Mouse (Mus musculus) forebrain, embryonic 13.5 days (tissue): ENCODE data around the gene Uaca. TPM values are rescaled to one million over a fixed set of nuclear protein-coding genes. Genes with fewer than 3 reads are reported as not detected.

Source experiments
- ATAC-seq: fragments of 200-750 bp; cut with Nextera tagmentation; 2 replicates; pipeline ENCODE4 v1.8.0; 2017
- H3K27ac ChIP-seq: fragments of 300-500 bp; sonication (generic); 2 replicates; pipeline ENCODE4 v1.5.1; 2015; ENCODE audit warnings: inconsistent platforms, mild to moderate bottlenecking, moderate library complexity
- H3K27me3 ChIP-seq: fragments of 300-500 bp; sonication (generic); 2 replicates; pipeline ENCODE4 v1.6.1; 2015; ENCODE audit warnings: mild to moderate bottlenecking, inconsistent platforms
- H3K36me3 ChIP-seq: fragments of 300-500 bp; sonication (generic); 2 replicates; pipeline ENCODE4 v1.6.1; 2015; ENCODE audit warnings: mild to moderate bottlenecking, inconsistent platforms; ENCODE audit not compliant: poor library complexity, severe bottlenecking
- H3K4me1 ChIP-seq: fragments of 300-500 bp; sonication (generic); 2 replicates; pipeline ENCODE4 v1.6.1; 2015; ENCODE audit warnings: inconsistent platforms
- H3K4me2 ChIP-seq: fragments of 300-500 bp; sonication (generic); 2 replicates; pipeline ENCODE4 v1.6.1; 2015; ENCODE audit warnings: inconsistent platforms, mild to moderate bottlenecking, moderate library complexity
- H3K4me3 ChIP-seq: fragments of 300-500 bp; sonication (generic); 2 replicates; pipeline ENCODE4 v1.5.1; 2015; ENCODE audit warnings: mild to moderate bottlenecking, inconsistent platforms
- H3K9ac ChIP-seq: fragments of 300-500 bp; sonication (generic); 2 replicates; pipeline ENCODE4 v1.6.1; 2015; ENCODE audit warnings: mild to moderate bottlenecking, inconsistent platforms
- H3K9me3 ChIP-seq: fragments of 300-500 bp; sonication (generic); replicated peaks from 2 replicates; pipeline ENCODE4 v1.6.1; 2016; ENCODE audit warnings: inconsistent platforms
- WGBS: fragments of 180-500 bp; shearing (Covaris S2); methylation state at CpG from one replicate; pipeline ENCODE4 v1.1.7; 2015; 5-methylcytosine and 5-hydroxymethylcytosine counted together
- polyA plus RNA-seq: library from polyadenylated mRNA; unstranded; fragments of >200 nt; fragmentation: Nextera tagmentation; extraction: Ambion mirVana; gene quantifications from 2 replicates; pipeline ENCODE4 v1.2.1, GENCODE M21; 2015

The Uaca gene
- polyA plus RNA-seq, 1 experiment from 2014 or later: 21.0 TPM

GRCm38 (mm10) chr9:60873257-60874054, 79.1 kb downstream of the Uaca start:
- Histone ChIP-seq H3K36me3 (peaks cover 11% of the 10 kb centered on the region; the same call in 1 of the 2 replicates), H3K4me3 (no peak overlapping the region), H3K9ac (no peak overlapping the region), H3K27ac (peak overlapping the region; percentile 44), H3K27me3 (no peaks in the 10 kb centered on the region), H3K9me3 (no peaks in the 10 kb centered on the region), H3K4me2 (no peak overlapping the region), H3K4me1 (peaks cover 65% of the 10 kb centered on the region)
- 56% methylated on average over 13 of the region's 13 CpGs for WGBS
- ATAC-seq: peak; percentile 48

- Histone ChIP-seq H3K27ac (peak overlapping the region; percentile 36), H3K4me1 (peaks cover 70% of the 10 kb centered on the region), H3K9me3 (no peaks in the 10 kb centered on the region), H3K36me3 (peaks cover 11% of the 10 kb centered on the region; the same call in 1 of the 2 replicates), H3K4me2 (no peak overlapping the region), H3K27me3 (no peaks in the 10 kb centered on the region), H3K4me3 (no peak overlapping the region), H3K9ac (no peak overlapping the region)
- 92% methylated on average over 8 of the region's 8 CpGs for WGBS
- ATAC-seq: no peak
Observed at GRCm38 (mm10) chr9:60874055-60874392, 79.7 kb downstream of the Uaca start.

- H3K4me3 ChIP-seq: no peak overlapping the region
- no peaks in the 10 kb centered on the region for H3K27me3 ChIP-seq
- peaks cover 7% of the 10 kb centered on the region; the same call in 1 of the 2 replicates for H3K36me3 ChIP-seq
- peak; percentile 71 for ATAC-seq
- peaks cover 56% of the 10 kb centered on the region for H3K4me1 ChIP-seq
- no peaks in the 10 kb centered on the region for H3K9me3 ChIP-seq
- H3K9ac ChIP-seq: no peak overlapping the region
- no peak overlapping the region for H3K4me2 ChIP-seq
- WGBS: 37% methylated on average over 9 of the region's 9 CpGs
- peak overlapping the region; percentile 55 for H3K27ac ChIP-seq
Observed at GRCm38 (mm10) chr9:60876085-60876484, 81.7 kb downstream of the Uaca start.

- H3K27ac ChIP-seq: peak overlapping the region; percentile 72
- no peaks in the 10 kb centered on the region for H3K27me3 ChIP-seq
- no peaks in the 10 kb centered on the region for H3K9me3 ChIP-seq
- 0 out of 2 replicates have a peak overlapping the region, but pooled peaks have one; percentile 4 for H3K4me2 ChIP-seq
- H3K36me3 ChIP-seq: peaks cover 3% of the 10 kb centered on the region; the same call in 1 of the 2 replicates
- WGBS: 21% methylated on average over 8 of the region's 8 CpGs
- H3K4me3 ChIP-seq: no peak overlapping the region
- H3K4me1 ChIP-seq: peaks cover 56% of the 10 kb centered on the region
- no peak overlapping the region for H3K9ac ChIP-seq
- ATAC-seq: peak; percentile 81
Observed at GRCm38 (mm10) chr9:60876531-60876930, 82.2 kb downstream of the Uaca start.

- H3K36me3 ChIP-seq: no peaks in the 10 kb centered on the region; the same call in 1 of the 2 replicates
- no peaks in the 10 kb centered on the region for H3K9me3 ChIP-seq
- peak overlapping the region; percentile 72 for H3K27ac ChIP-seq
- no peak overlapping the region for H3K4me2 ChIP-seq
- H3K4me1 ChIP-seq: peaks cover 51% of the 10 kb centered on the region
- H3K4me3 ChIP-seq: no peak overlapping the region
- ATAC-seq: peak; percentile 48
- H3K9ac ChIP-seq: no peak overlapping the region
- no peaks in the 10 kb centered on the region for H3K27me3 ChIP-seq
- WGBS: 43% methylated on average over 8 of the region's 8 CpGs
Observed at GRCm38 (mm10) chr9:60878051-60878557, 83.8 kb downstream of the Uaca start.

- no peak overlapping the region for H3K4me2 ChIP-seq
- peak; percentile 13; the same call in 1 of the 2 replicates for ATAC-seq
- H3K9me3 ChIP-seq: no peaks in the 10 kb centered on the region
- peaks cover 48% of the 10 kb centered on the region for H3K4me1 ChIP-seq
- no peak overlapping the region for H3K4me3 ChIP-seq
- H3K27me3 ChIP-seq: no peaks in the 10 kb centered on the region
- no peak overlapping the region for H3K9ac ChIP-seq
- peak overlapping the region; percentile 72 for H3K27ac ChIP-seq
- no peaks in the 10 kb centered on the region; the same call in 1 of the 2 replicates for H3K36me3 ChIP-seq
- WGBS: 52% methylated on average over 3 of the region's 3 CpGs
Observed at GRCm38 (mm10) chr9:60878630-60879029, 84.3 kb downstream of the Uaca start.

- H3K4me2 ChIP-seq: no peak overlapping the region
- no peaks in the 10 kb centered on the region for H3K9me3 ChIP-seq
- no peaks in the 10 kb centered on the region; the same call in 1 of the 2 replicates for H3K36me3 ChIP-seq
- H3K27ac ChIP-seq: no peak overlapping the region
- H3K4me3 ChIP-seq: no peak overlapping the region
- H3K4me1 ChIP-seq: peaks cover 31% of the 10 kb centered on the region
- no peak for ATAC-seq
- 49% methylated on average over 6 of the region's 6 CpGs for WGBS
- H3K9ac ChIP-seq: no peak overlapping the region
- H3K27me3 ChIP-seq: peaks cover 16% of the 10 kb centered on the region
Observed at GRCm38 (mm10) chr9:60885148-60885547, 90.8 kb downstream of the Uaca start.

GRCm38 (mm10) chr9:60886431-60887371, 92.4 kb downstream of the Uaca start:
- H3K9me3 ChIP-seq: no peaks in the 10 kb centered on the region
- no peaks in the 10 kb centered on the region for H3K36me3 ChIP-seq
- WGBS: 4% methylated on average over 18 of the region's 18 CpGs
- H3K27me3 ChIP-seq: peaks cover 22% of the 10 kb centered on the region
- H3K4me2 ChIP-seq: peak overlapping the region; percentile 49
- peak overlapping the region; percentile 78 for H3K27ac ChIP-seq
- H3K4me1 ChIP-seq: peaks cover 31% of the 10 kb centered on the region
- H3K4me3 ChIP-seq: no peak overlapping the region
- ATAC-seq: peak; percentile 73
- H3K9ac ChIP-seq: no peak overlapping the region

GRCm38 (mm10) chr9:60887389-60887811, 93.1 kb downstream of the Uaca start:
- H3K36me3 ChIP-seq: no peaks in the 10 kb centered on the region
- H3K9me3 ChIP-seq: no peaks in the 10 kb centered on the region
- WGBS: 45% methylated on average over 9 of the region's 9 CpGs
- peak overlapping the region; percentile 78 for H3K27ac ChIP-seq
- H3K4me3 ChIP-seq: no peak overlapping the region
- peak overlapping the region; percentile 49 for H3K4me2 ChIP-seq
- peaks cover 31% of the 10 kb centered on the region for H3K4me1 ChIP-seq
- peak; percentile 41 for ATAC-seq
- H3K27me3 ChIP-seq: peaks cover 25% of the 10 kb centered on the region
- no peak overlapping the region for H3K9ac ChIP-seq

GRCm38 (mm10) chr9:60893511-60893910, 99.2 kb downstream of the Uaca start:
- H3K9ac ChIP-seq: no peak overlapping the region
- no peak overlapping the region for H3K4me3 ChIP-seq
- H3K4me1 ChIP-seq: peaks cover 4% of the 10 kb centered on the region; the same call in 1 of the 2 replicates
- peaks cover 40% of the 10 kb centered on the region for H3K27me3 ChIP-seq
- no peak overlapping the region for H3K4me2 ChIP-seq
- no peaks in the 10 kb centered on the region for H3K36me3 ChIP-seq
- ATAC-seq: no peak
- WGBS: 80% methylated on average over 6 of the region's 6 CpGs
- H3K27ac ChIP-seq: no peak overlapping the region
- no peaks in the 10 kb centered on the region for H3K9me3 ChIP-seq

GRCm38 (mm10) chr9:60895486-60896110, 101.3 kb downstream of the Uaca start:
- Histone ChIP-seq H3K27me3 (peaks cover 25% of the 10 kb centered on the region), H3K4me1 (peaks cover 15% of the 10 kb centered on the region), H3K36me3 (no peaks in the 10 kb centered on the region), H3K4me3 (no peak overlapping the region), H3K4me2 (no peak overlapping the region), H3K27ac (no peak overlapping the region), H3K9ac (no peak overlapping the region), H3K9me3 (no peaks in the 10 kb centered on the region)
- 71% methylated on average over 8 of the region's 8 CpGs for WGBS
- ATAC-seq: peak; percentile 66
